Mouse (Mus musculus): Measurements from ENCODE around the gene Gnao1. TPM values are rescaled to one million over a fixed set of nuclear protein-coding genes. Genes with fewer than 3 reads are reported as not detected.

Gene Gnao1
- total RNA-seq, 1 experiment, result 1.1 TPM

DNA sequence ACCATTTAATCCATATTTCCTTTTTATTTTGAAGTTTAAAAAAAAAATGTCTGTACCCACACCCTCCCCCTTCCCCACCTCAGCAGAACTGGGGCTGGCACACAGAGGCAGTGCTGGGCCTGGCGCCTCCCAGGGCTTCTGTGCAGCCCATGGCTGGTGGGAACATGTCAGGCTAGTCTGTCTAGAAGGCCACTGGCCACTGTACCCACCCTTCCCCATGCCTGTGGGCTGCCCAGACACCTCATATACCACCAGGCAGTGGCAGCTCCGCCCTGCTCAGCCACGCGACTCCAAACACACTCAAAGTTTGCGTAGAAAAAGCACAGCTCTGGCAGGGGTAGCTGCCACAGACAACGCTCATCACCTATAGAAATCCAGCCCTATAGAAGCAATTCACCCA, 158.5 kb downstream of the Gnao1 start:
- in situ Hi-C loops (cut with MboI; ENCODE audit: low sequenced_read_pairs in 2 of 2, unreplicated experiment in 2 of 2), result no loop called here
- Histone ChIP-seq H3K9me3 (ENCODE audit: control insufficient read depth, insufficient read depth, low read depth, low read length) (no peaks in the 10 kb centered on the region), H3K27ac (ENCODE audit: insufficient read depth, low read depth, low read length, poor library complexity, severe bottlenecking) (peak overlapping the region; percentile 42; the same call in 1 of the 2 replicates), H3K36me3 (ENCODE audit: control insufficient read depth, insufficient read depth, low read length, poor library complexity, severe bottlenecking) (peaks cover 4% of the 10 kb centered on the region; the same call in 1 of the 2 replicates), H3K9ac (ENCODE audit: insufficient read depth, low read depth, low read length, poor library complexity, severe bottlenecking) (no peak overlapping the region), H3K4me3 (ENCODE audit: insufficient read depth in 1 of 2, low read depth in 1 of 2, low read length in 2 of 2, poor library complexity in 1 of 2, severe bottlenecking in 1 of 2) (no peak overlapping the region), H3K4me1 (ENCODE audit: control insufficient read depth in 2 of 2, insufficient read depth in 2 of 2, low read length in 2 of 2, poor library complexity in 1 of 2) (peaks cover 0 to 2% of the 10 kb centered on the region in 2 experiments; a peak in 1 of 4 replicates)
- no peak for DNase-seq (ENCODE audit: low read depth, low spot score)
- no peak for TF ChIP-seq ZC3H11A (IDR thresholded peaks at IDR 0.05; ENCODE audit: borderline replicate concordance, low read depth, low read length)
- no peak for TF ChIP-seq CHD2 (IDR thresholded peaks at IDR 0.05; ENCODE audit: low read depth, low read length)
- no peak for TF ChIP-seq HCFC1 (IDR thresholded peaks at IDR 0.05; ENCODE audit: borderline replicate concordance, insufficient read depth, low read length)
- TF ChIP-seq MAFK (IDR thresholded peaks at IDR 0.05; ENCODE audit: insufficient read depth, low read depth, low read length), result no peak
- no peak for TF ChIP-seq ZNF384 (IDR thresholded peaks at IDR 0.05; ENCODE audit: low read depth, low read length)

DNA sequence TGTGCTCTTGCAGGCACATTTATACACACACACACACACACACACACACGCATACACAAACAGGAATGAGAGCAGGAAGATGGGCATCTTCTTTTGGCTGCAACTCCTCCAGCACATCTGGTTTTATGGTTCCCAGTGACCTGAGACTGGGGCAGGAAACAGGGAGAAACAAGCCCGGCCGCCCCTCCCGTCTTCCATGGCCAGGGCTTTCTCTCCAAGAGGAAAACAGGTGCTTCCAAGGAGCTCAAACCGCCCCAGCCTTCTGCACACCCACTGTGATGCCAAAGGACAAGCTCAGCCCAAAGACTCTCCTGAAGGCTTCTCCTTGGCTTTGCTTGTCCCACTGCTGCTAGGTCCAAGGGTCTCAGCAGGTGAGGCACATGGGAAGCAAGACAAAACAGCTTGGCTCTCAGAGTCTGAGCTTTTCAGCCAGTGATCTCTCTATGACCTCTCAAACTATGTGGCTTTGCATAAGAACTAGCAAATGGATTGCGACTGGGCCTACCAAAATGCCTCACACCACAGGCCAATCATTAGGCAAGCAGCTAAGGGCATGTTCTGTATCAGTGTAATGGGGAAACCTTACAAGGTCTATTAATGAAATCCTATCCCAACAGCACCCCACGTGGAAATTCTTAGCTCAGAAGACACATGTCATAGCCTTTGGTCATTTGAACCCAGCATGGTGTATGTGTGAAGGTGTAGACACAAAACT, 160.0 kb downstream of the Gnao1 start:
- Histone ChIP-seq H3K4me3 (ENCODE audit: insufficient read depth in 1 of 2, low read depth in 1 of 2, low read length in 2 of 2, poor library complexity in 1 of 2, severe bottlenecking in 1 of 2) (no peak overlapping the region), H3K9me3 (ENCODE audit: control insufficient read depth, insufficient read depth, low read depth, low read length) (no peaks in the 10 kb centered on the region), H3K9ac (ENCODE audit: insufficient read depth, low read depth, low read length, poor library complexity, severe bottlenecking) (no peak overlapping the region), H3K27ac (ENCODE audit: insufficient read depth, low read depth, low read length, poor library complexity, severe bottlenecking) (no peak overlapping the region), H3K36me3 (ENCODE audit: control insufficient read depth, insufficient read depth, low read length, poor library complexity, severe bottlenecking) (peaks cover 4% of the 10 kb centered on the region; the same call in 1 of the 2 replicates), H3K4me1 (ENCODE audit: control insufficient read depth in 2 of 2, insufficient read depth in 2 of 2, low read length in 2 of 2, poor library complexity in 1 of 2) (peaks cover 0 to 2% of the 10 kb centered on the region in 2 experiments; a peak in 1 of 4 replicates)
- no peak for DNase-seq (ENCODE audit: low read depth, low spot score)
- TF ChIP-seq ZC3H11A (IDR thresholded peaks at IDR 0.05; ENCODE audit: borderline replicate concordance, low read depth, low read length) (no peak), CHD2 (IDR thresholded peaks at IDR 0.05; ENCODE audit: low read depth, low read length) (no peak), ZNF384 (IDR thresholded peaks at IDR 0.05; ENCODE audit: low read depth, low read length) (no peak), MAFK (IDR thresholded peaks at IDR 0.05; ENCODE audit: insufficient read depth, low read depth, low read length) (no peak), HCFC1 (IDR thresholded peaks at IDR 0.05; ENCODE audit: borderline replicate concordance, insufficient read depth, low read length) (no peak)
- in situ Hi-C loops (cut with MboI; ENCODE audit: low sequenced_read_pairs in 2 of 2, unreplicated experiment in 2 of 2), result no loop called here

DNA sequence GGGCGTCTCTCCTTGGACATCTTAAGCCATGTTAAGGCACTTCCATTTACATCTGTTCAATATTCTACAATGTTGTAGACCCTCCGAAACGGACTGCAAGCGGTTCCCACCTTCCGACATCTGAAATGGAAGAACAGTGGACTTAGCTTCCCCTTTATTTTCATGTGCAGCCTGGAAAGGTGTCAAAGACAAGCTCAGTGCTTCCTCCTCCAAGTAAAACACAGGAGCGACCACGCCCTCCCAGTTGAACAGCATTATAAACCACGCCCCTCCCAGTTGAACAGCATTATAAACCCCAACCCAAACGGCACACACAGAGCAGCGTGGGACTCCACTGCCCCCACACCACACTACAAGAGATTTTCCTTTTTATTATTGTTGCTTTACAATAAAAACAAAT, 161.7 kb downstream of the Gnao1 start:
- H3K9me3 ChIP-seq (ENCODE audit: control insufficient read depth, insufficient read depth, low read depth, low read length), result no peaks in the 10 kb centered on the region
- no peak for TF ChIP-seq MAFK (IDR thresholded peaks at IDR 0.05; ENCODE audit: insufficient read depth, low read depth, low read length)
- no peak for TF ChIP-seq ZNF384 (IDR thresholded peaks at IDR 0.05; ENCODE audit: low read depth, low read length)
- TF ChIP-seq HCFC1 (IDR thresholded peaks at IDR 0.05; ENCODE audit: borderline replicate concordance, insufficient read depth, low read length), result no peak
- TF ChIP-seq CHD2 (IDR thresholded peaks at IDR 0.05; ENCODE audit: low read depth, low read length), result no peak
- no peak for TF ChIP-seq ZC3H11A (IDR thresholded peaks at IDR 0.05; ENCODE audit: borderline replicate concordance, low read depth, low read length)
- H3K36me3 ChIP-seq (ENCODE audit: control insufficient read depth, insufficient read depth, low read length, poor library complexity, severe bottlenecking), result peaks cover 5% of the 10 kb centered on the region; the same call in 1 of the 2 replicates
- H3K27ac ChIP-seq (ENCODE audit: insufficient read depth, low read depth, low read length, poor library complexity, severe bottlenecking), result no peak overlapping the region
- no peak overlapping the region for H3K9ac ChIP-seq (ENCODE audit: insufficient read depth, low read depth, low read length, poor library complexity, severe bottlenecking)
- DNase-seq (ENCODE audit: low read depth, low spot score), result no peak
- peaks cover 0 to 2% of the 10 kb centered on the region in 2 experiments; a peak in 1 of 4 replicates for H3K4me1 ChIP-seq (ENCODE audit: control insufficient read depth in 2 of 2, insufficient read depth in 2 of 2, low read length in 2 of 2, poor library complexity in 1 of 2)
- no peak overlapping the region for H3K4me3 ChIP-seq (ENCODE audit: insufficient read depth in 1 of 2, low read depth in 1 of 2, low read length in 2 of 2, poor library complexity in 1 of 2, severe bottlenecking in 1 of 2)
- in situ Hi-C loops (cut with MboI; ENCODE audit: low sequenced_read_pairs in 2 of 2, unreplicated experiment in 2 of 2), result no loop called here

DNA sequence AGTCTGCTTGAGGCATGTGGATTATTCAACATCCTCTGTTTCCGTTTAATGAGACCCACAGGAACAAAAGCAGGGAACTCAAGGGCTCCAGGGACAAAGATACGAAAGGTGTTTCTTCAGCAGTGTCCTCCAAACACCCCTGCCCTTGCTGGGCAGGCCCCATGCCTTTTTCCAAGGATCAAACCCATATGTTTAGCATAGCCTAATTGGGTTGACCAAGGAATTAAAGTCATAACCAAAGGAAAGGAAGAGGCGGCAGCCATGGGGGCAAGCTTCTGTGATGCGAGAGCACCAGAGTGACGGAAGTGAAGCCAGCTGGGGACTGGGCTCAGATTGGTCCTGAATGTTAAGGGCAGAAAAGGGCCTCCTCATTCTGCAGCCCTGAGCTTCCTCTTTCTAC, 162.4 kb downstream of the Gnao1 start:
- TF ChIP-seq ZNF384 (IDR thresholded peaks at IDR 0.05; ENCODE audit: low read depth, low read length), result no peak
- no peak for TF ChIP-seq ZC3H11A (IDR thresholded peaks at IDR 0.05; ENCODE audit: borderline replicate concordance, low read depth, low read length)
- TF ChIP-seq HCFC1 (IDR thresholded peaks at IDR 0.05; ENCODE audit: borderline replicate concordance, insufficient read depth, low read length), result no peak
- TF ChIP-seq MAFK (IDR thresholded peaks at IDR 0.05; ENCODE audit: insufficient read depth, low read depth, low read length), result no peak
- no peak for TF ChIP-seq CHD2 (IDR thresholded peaks at IDR 0.05; ENCODE audit: low read depth, low read length)
- no peak for DNase-seq (ENCODE audit: low read depth, low spot score)
- H3K27ac ChIP-seq (ENCODE audit: insufficient read depth, low read depth, low read length, poor library complexity, severe bottlenecking), result no peak overlapping the region
- H3K4me1 ChIP-seq (ENCODE audit: control insufficient read depth in 2 of 2, insufficient read depth in 2 of 2, low read length in 2 of 2, poor library complexity in 1 of 2), result peaks cover 0 to 2% of the 10 kb centered on the region in 2 experiments; a peak in 1 of 4 replicates
- in situ Hi-C loops (cut with MboI; ENCODE audit: low sequenced_read_pairs in 2 of 2, unreplicated experiment in 2 of 2), result no loop called here
- H3K4me3 ChIP-seq (ENCODE audit: insufficient read depth in 1 of 2, low read depth in 1 of 2, low read length in 2 of 2, poor library complexity in 1 of 2, severe bottlenecking in 1 of 2), result no peak overlapping the region
- no peaks in the 10 kb centered on the region for H3K9me3 ChIP-seq (ENCODE audit: control insufficient read depth, insufficient read depth, low read depth, low read length)
- no peak overlapping the region for H3K9ac ChIP-seq (ENCODE audit: insufficient read depth, low read depth, low read length, poor library complexity, severe bottlenecking)
- peaks cover 5% of the 10 kb centered on the region; the same call in 1 of the 2 replicates for H3K36me3 ChIP-seq (ENCODE audit: control insufficient read depth, insufficient read depth, low read length, poor library complexity, severe bottlenecking)

Data from ES-E14 (cell line).